Comparison of ENCODE assay signal across 7 mouse cellular contexts in the genomic region with DNA sequence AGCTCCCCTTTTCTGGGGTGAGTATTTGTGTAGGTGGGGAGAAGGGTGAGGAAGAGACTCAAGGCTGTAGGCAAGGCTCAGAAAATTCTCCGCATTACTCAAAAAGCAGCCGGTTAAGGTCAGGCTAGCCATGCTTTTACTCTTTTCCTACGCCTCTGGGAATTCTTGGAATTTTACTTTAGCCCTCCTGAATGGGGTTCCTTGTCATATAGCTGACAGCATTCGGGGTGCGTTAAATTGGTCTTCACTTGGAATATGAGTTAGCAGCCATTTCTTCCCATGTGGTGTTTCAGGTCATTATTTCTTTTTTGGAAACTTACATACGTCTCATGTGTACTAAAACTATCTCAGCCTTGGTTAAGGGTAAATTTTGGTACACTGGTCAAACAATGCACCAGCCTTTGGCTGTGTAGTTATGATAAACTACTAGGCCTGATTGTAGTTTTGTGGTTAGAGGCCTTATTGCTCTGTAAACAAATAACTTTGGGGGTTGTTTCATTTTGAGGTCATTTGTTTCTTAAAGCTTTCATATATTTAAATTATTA. TPM values are rescaled to one million over a fixed set of nuclear protein-coding genes. Genes with fewer than 3 reads are reported as not detected.
DNase-seq lines count a peak whose midpoint lies in the region; ATAC-seq and TF ChIP-seq lines count a peak whose summit lies in the region.

No protein-coding gene starts in this region.

- no peak for TF ChIP-seq CTCF in spleen, adult 2 months (IDR thresholded peaks at IDR 0.05; ENCODE audit: extremely low read depth, insufficient read depth, insufficient read length, insufficient replicate concordance)

- H3K4me3 ChIP-seq in spleen, adult 2 months (ENCODE audit: extremely low read depth, insufficient read depth, insufficient read length): peak overlapping the region; percentile 98
- peak overlapping the region; percentile 83 for H3K4me3 ChIP-seq in forebrain, embryonic 11.5 days (ENCODE audit: low read depth, low read length)
- H3K4me3 ChIP-seq in limb, embryonic 14.5 days (replicated peaks; ENCODE audit: low read length): peak overlapping the region; percentile 80
- H3K4me3 ChIP-seq in stomach, embryonic 15.5 days (replicated peaks): peak overlapping the region; percentile 84

- no peaks in the 10 kb centered on the region for H3K36me3 ChIP-seq in spleen, adult 2 months (ENCODE audit: control insufficient read depth, insufficient read depth, low read length)
- no peaks in the 10 kb centered on the region for H3K36me3 ChIP-seq in forebrain, embryonic 11.5 days (ENCODE audit: control insufficient read depth, insufficient read depth, low read length)
- no peaks in the 10 kb centered on the region for H3K36me3 ChIP-seq in limb, embryonic 14.5 days (ENCODE audit: control insufficient read depth, insufficient read depth, low read length)
- no peaks in the 10 kb centered on the region for H3K36me3 ChIP-seq in stomach, embryonic 15.5 days

- WGBS in spleen, adult 2 months: 14% methylated on average over 6 of the region's 6 CpGs
- WGBS in forebrain, embryonic 11.5 days: 9% methylated on average over 6 of the region's 6 CpGs
- 4% methylated on average over 6 of the region's 6 CpGs for WGBS in limb, embryonic 14.5 days
- 8% methylated on average over 6 of the region's 6 CpGs for WGBS in stomach, embryonic 15.5 days

- peak overlapping the region; percentile 81 for H3K4me2 ChIP-seq in forebrain, embryonic 11.5 days (ENCODE audit: low read depth, low read length, severe bottlenecking)
- peak overlapping the region; percentile 81 for H3K4me2 ChIP-seq in limb, embryonic 14.5 days (replicated peaks; ENCODE audit: low read depth, low read length, severe bottlenecking)
- H3K4me2 ChIP-seq in stomach, embryonic 15.5 days: peak overlapping the region; percentile 91

- no peaks in the 10 kb centered on the region for H3K9me3 ChIP-seq in forebrain, embryonic 11.5 days (ENCODE audit: control insufficient read depth, low read length)
- H3K9me3 ChIP-seq in limb, embryonic 14.5 days (ENCODE audit: control insufficient read depth, low read length): no peaks in the 10 kb centered on the region
- H3K9me3 ChIP-seq in stomach, embryonic 15.5 days: no peaks in the 10 kb centered on the region

- peaks cover 6% of the 10 kb centered on the region for H3K27me3 ChIP-seq in spleen, adult 2 months (ENCODE audit: control insufficient read depth, insufficient read depth, low read length)
- no peaks in the 10 kb centered on the region for H3K27me3 ChIP-seq in forebrain, embryonic 11.5 days (ENCODE audit: control insufficient read depth, insufficient read depth, low read length)
- 0 out of 2 replicates have a peak, but pooled peaks cover 4% of the 10 kb centered on the region for H3K27me3 ChIP-seq in limb, embryonic 14.5 days (ENCODE audit: control insufficient read depth, insufficient read depth, low read length)
- H3K27me3 ChIP-seq in stomach, embryonic 15.5 days (replicated peaks): no peaks in the 10 kb centered on the region

- H3K9ac ChIP-seq in forebrain, embryonic 11.5 days (ENCODE audit: low read length): peak overlapping the region; percentile 89
- H3K9ac ChIP-seq in limb, embryonic 14.5 days (ENCODE audit: low read depth, low read length, severe bottlenecking): peak overlapping the region; percentile 85
- peak overlapping the region; percentile 76; the same call in 1 of the 2 replicates for H3K9ac ChIP-seq in stomach, embryonic 15.5 days

- ATAC-seq in forebrain, embryonic 11.5 days (replicated peaks; ENCODE audit: low FRiP score): no peak
- ATAC-seq in limb, embryonic 14.5 days (ENCODE audit: low FRiP score, low read depth): no peak
- no peak for ATAC-seq in stomach, embryonic 15.5 days (ENCODE audit: insufficient read depth, low FRiP score, low read depth)

- no peak for TF ChIP-seq POLR2A in spleen, adult 2 months (IDR thresholded peaks at IDR 0.05; ENCODE audit: low read depth, low read length)
- TF ChIP-seq POLR2A in limb, embryonic 14.5 days (IDR thresholded peaks at IDR 0.05; ENCODE audit: borderline replicate concordance, extremely low read depth, insufficient read depth, insufficient read length): no peak

- DNase-seq in spleen, adult 2 months (ENCODE audit: low read depth in 1 of 2, low spot score in 2 of 2): no peak
- no peak for DNase-seq in spleen, postnatal 36 days (ENCODE audit: low spot score in 2 of 2)
- no peak for DNase-seq in forebrain, embryonic 11.5 days (ENCODE audit: low spot score)
- DNase-seq in limb, embryonic 14.5 days (ENCODE audit: low spot score): no peak
- no peak for DNase-seq in layer of hippocampus, adult 8-10 months (ENCODE audit: low spot score in 2 of 2)
- no peak for DNase-seq in urinary bladder, adult 2 months (ENCODE audit: low spot score)

- H3K4me1 ChIP-seq in spleen, adult 2 months (ENCODE audit: control insufficient read depth, insufficient read depth, insufficient read length): peaks cover 3% of the 10 kb centered on the region; the same call in 1 of the 2 replicates
- H3K4me1 ChIP-seq in forebrain, embryonic 11.5 days (replicated peaks; ENCODE audit: control insufficient read depth, insufficient read depth, low read length): peaks cover 4% of the 10 kb centered on the region; the same call in 1 of the 2 replicates
- H3K4me1 ChIP-seq in limb, embryonic 14.5 days (ENCODE audit: control insufficient read depth, insufficient read depth, low read length): no peaks in the 10 kb centered on the region
- H3K4me1 ChIP-seq in stomach, embryonic 15.5 days: peaks cover 10% of the 10 kb centered on the region; the same call in 1 of the 2 replicates

- no peak overlapping the region for H3K27ac ChIP-seq in spleen, adult 2 months (ENCODE audit: insufficient read depth, low read length)
- no peak overlapping the region for H3K27ac ChIP-seq in forebrain, embryonic 11.5 days (ENCODE audit: low read depth, low read length)
- peak overlapping the region; percentile 85; the same call in 1 of the 2 replicates for H3K27ac ChIP-seq in limb, embryonic 14.5 days (replicated peaks; ENCODE audit: low read depth, low read length)
- H3K27ac ChIP-seq in stomach, embryonic 15.5 days: peak overlapping the region; percentile 77; the same call in 1 of the 2 replicates

RNA-seq across cellular contexts. Expression of gene Mpp6, which starts 1.1 kb away (rescaled TPM):
- 5.8 and 7.0 TPM in 2 replicates for polyA plus RNA-seq in spleen, adult 2 months (2012; rRNA removed)
- 92.6 and 93.1 TPM in 2 replicates for polyA plus RNA-seq in forebrain, embryonic 11.5 days (2014; fragmentation: Nextera tagmentation; extraction: Ambion mirVana)
- polyA plus RNA-seq in limb, embryonic 14.5 days (2012; rRNA removed): 19.6 and 33.9 TPM in 2 replicates
- 64.8 and 66.4 TPM in 2 replicates for polyA plus RNA-seq in limb, embryonic 14.5 days (2014; fragmentation: Nextera tagmentation; extraction: Ambion mirVana)
- 56.2 and 59.0 TPM in 2 replicates for polyA plus RNA-seq in stomach, embryonic 15.5 days (2015; fragmentation: Nextera tagmentation; extraction: Ambion mirVana)
- total RNA-seq in layer of hippocampus, adult 8-10 months (2022): 100 to 1,000 TPM in 2 of 4 experiments, 10 to 100 TPM in 2; 83.9 to 106 (median 92.9) TPM
- 43.9 and 47.8 TPM in 2 replicates for polyA plus RNA-seq in urinary bladder, adult 2 months (2012; rRNA removed)

Comparison
In these comparisons a context has a peak if more than half of its experiments do, and no peak if none do; other contexts are left out.
1. H3K27ac ChIP-seq: peak in limb, embryonic 14.5 days (single experiment) and stomach, embryonic 15.5 days (single experiment); none in spleen, adult 2 months (single experiment) and forebrain, embryonic 11.5 days (single experiment).
2. Peak in every context shown above with its lines, with median percentiles within 50 percentile points of each other: H3K4me3 ChIP-seq, H3K4me2 ChIP-seq and H3K9ac ChIP-seq.